ENCODE assay signal across 8 mouse cellular contexts in the genomic region with DNA sequence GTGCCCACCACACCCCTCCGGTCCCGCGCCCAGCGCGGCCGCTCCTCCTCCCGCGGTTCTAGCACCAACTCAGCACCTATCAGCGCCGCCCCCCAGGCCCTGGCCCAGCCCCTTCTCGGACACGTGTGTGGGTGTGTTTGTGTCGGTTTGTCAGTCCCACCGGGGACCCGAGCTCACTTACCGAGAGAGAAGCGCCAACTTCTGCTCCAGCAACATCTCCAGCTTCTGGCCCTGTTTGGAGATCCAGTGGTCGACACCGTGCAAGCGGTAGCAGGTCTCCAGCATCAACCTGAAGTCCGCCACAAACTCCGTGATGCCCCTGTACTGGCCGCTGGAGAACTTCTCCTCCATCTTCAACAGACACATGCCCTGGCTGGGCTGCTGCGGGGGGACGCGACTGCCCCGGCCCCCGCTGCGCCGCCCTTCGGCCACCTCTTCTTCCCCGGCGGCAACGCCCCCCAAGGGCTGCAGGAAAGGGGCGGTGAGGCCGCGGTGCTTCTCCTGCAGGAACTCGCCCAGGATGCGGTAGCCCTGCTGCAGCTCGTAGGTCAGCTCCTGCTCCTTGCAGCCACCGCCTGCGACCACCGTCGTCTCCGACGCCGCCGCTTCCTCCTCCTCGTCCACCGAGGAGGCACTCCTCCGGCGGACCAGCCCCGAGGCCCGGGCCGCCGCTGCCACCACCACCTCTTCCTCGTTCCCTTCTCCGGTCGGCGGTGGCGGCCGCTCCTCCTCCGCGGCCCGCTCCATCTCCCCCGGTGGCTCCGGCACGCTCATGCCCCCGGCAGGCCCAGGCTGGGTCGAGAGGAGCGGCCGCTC. TPM values are rescaled to one million over a fixed set of nuclear protein-coding genes. Genes with fewer than 3 reads are reported as not detected.
DNase-seq lines count a peak whose midpoint lies in the region; ATAC-seq lines count a peak whose summit lies in the region.

No protein-coding gene starts in this region.

- peak overlapping the region; percentile 97 for H3K27ac ChIP-seq in forebrain, embryonic 16.5 days (ENCODE audit: low read length)

- ATAC-seq in forebrain, embryonic 16.5 days: peak; percentile 34

- no peaks in the 10 kb centered on the region for H3K9me3 ChIP-seq in forebrain, embryonic 16.5 days (ENCODE audit: control insufficient read depth, low read length)

- peaks cover 31% of the 10 kb centered on the region for H3K4me1 ChIP-seq in forebrain, embryonic 16.5 days (replicated peaks; ENCODE audit: control insufficient read depth, insufficient read depth, low read length)

- H3K36me3 ChIP-seq in forebrain, embryonic 16.5 days (ENCODE audit: control insufficient read depth, insufficient read depth): peaks cover 13% of the 10 kb centered on the region

- intact Hi-C loops in heart, postnatal 36 days (cut with DNase I): loop anchor here (10.0 kb wide), 1 partner anchor 451 kb away; no protein-coding TSS in a partner anchor

- no peaks in the 10 kb centered on the region for H3K27me3 ChIP-seq in forebrain, embryonic 16.5 days (replicated peaks; ENCODE audit: control insufficient read depth, insufficient read depth, low read length)

- peak overlapping the region; percentile 88 for H3K9ac ChIP-seq in forebrain, embryonic 16.5 days (replicated peaks; ENCODE audit: low read depth, low read length)

- WGBS in forebrain, embryonic 16.5 days: under 1% methylated on average over 68 of the region's 72 CpGs

- peak overlapping the region; percentile 72 for H3K4me3 ChIP-seq in forebrain, embryonic 16.5 days (replicated peaks; ENCODE audit: low read length)

- peak overlapping the region; percentile 97 for H3K4me2 ChIP-seq in forebrain, embryonic 16.5 days (ENCODE audit: low read length)

- peak; percentile 91 for DNase-seq in Muller cell, postnatal 12 days (ENCODE audit: inconsistent ontology term)
- DNase-seq in cerebellum, adult 18-20 months: peak; percentile 51 to 59
- peak; percentile 60 to 66 for DNase-seq in heart, postnatal 36 days
- DNase-seq in layer of hippocampus, postnatal 10 days (ENCODE audit: low spot score in 2 of 2): peak; percentile 48 to 63
- DNase-seq in lung, postnatal 14 days: peak; percentile 60
- peak; percentile 75 for DNase-seq in ovary, postnatal 36 days (ENCODE audit: low spot score)
- DNase-seq in thymus, postnatal 25 days: peak; percentile 57

RNA-seq across cellular contexts. Expression of gene 9930021J03Rik, which starts 0.5 kb away (rescaled TPM):
- polyA plus RNA-seq in forebrain, embryonic 16.5 days (2015; fragmentation: Nextera tagmentation; extraction: Ambion mirVana): 7.1 and 7.7 TPM in 2 replicates
- total RNA-seq in heart, postnatal 36 days (2021): 10 to 100 TPM; 11.1 to 13.0 TPM
- total RNA-seq in layer of hippocampus, postnatal 10 days (2021): 10 to 100 TPM; 26.5 to 29.8 TPM

RNA-seq across cellular contexts. Expression of gene Ranbp6, which starts 7.5 kb away (rescaled TPM):
- polyA plus RNA-seq in forebrain, embryonic 16.5 days (2015; fragmentation: Nextera tagmentation; extraction: Ambion mirVana): 43.5 and 44.8 TPM in 2 replicates
- total RNA-seq in heart, postnatal 36 days (2021): 10 to 100 TPM; 11.6 to 13.8 TPM
- 10 to 100 TPM; 30.9 to 32.4 TPM for total RNA-seq in layer of hippocampus, postnatal 10 days (2021)

Comparison
In these comparisons a context has a peak if more than half of its experiments do, and no peak if none do; other contexts are left out.
1. Peak in every context shown above with its lines: DNase-seq, ATAC-seq, H3K4me3 ChIP-seq and H3K27ac ChIP-seq.